Mouse (Mus musculus) heart, embryonic 16.5 days (tissue): ENCODE results near the gene Vrk2. TPM values are rescaled to one million over a fixed set of nuclear protein-coding genes. Genes with fewer than 3 reads are reported as not detected.

Experiments used
- ATAC-seq: fragments of 200-750 bp; cut with Nextera tagmentation; replicated peaks from 2 replicates; pipeline ENCODE4 v1.8.0; 2017; ENCODE audit warnings: moderate number of reproducible peaks; ENCODE audit not compliant: insufficient read depth, low FRiP score; ENCODE audit errors: extremely low read depth
- H3K27ac ChIP-seq: fragments of 300-500 bp; sonication (generic); 2 replicates; pipeline ENCODE4 v1.5.1; 2014; ENCODE audit warnings: mild to moderate bottlenecking, low read length, control low read depth, moderate library complexity
- H3K27me3 ChIP-seq: fragments of 300-500 bp; sonication (generic); 2 replicates; pipeline ENCODE4 v1.6.1; 2014; ENCODE audit warnings: low read length, mixed read lengths; ENCODE audit not compliant: control insufficient read depth, insufficient read depth
- H3K36me3 ChIP-seq: fragments of 300-500 bp; sonication (generic); 2 replicates; pipeline ENCODE4 v1.6.1; 2014; ENCODE audit not compliant: control insufficient read depth, insufficient read depth
- H3K4me1 ChIP-seq: fragments of 300-500 bp; sonication (generic); 2 replicates; pipeline ENCODE4 v1.6.1; 2014; ENCODE audit warnings: low read length, mixed read lengths; ENCODE audit not compliant: control insufficient read depth, insufficient read depth
- H3K4me2 ChIP-seq: fragments of 300-500 bp; sonication (generic); 2 replicates; pipeline ENCODE4 v1.6.1; 2014; ENCODE audit warnings: low read depth, mild to moderate bottlenecking, control low read depth, low read length
- H3K4me3 ChIP-seq: fragments of 300-500 bp; sonication (generic); 2 replicates; pipeline ENCODE4 v1.5.1; 2014; ENCODE audit warnings: mild to moderate bottlenecking, control low read depth, low read length
- H3K9ac ChIP-seq: fragments of 300-500 bp; sonication (generic); 2 replicates; pipeline ENCODE4 v1.6.1; 2014; ENCODE audit warnings: low read length, control low read depth
- H3K9me3 ChIP-seq: fragments of 300-500 bp; sonication (generic); replicated peaks from 2 replicates; pipeline ENCODE4 v1.6.1; 2016; ENCODE audit warnings: low read length; ENCODE audit not compliant: control insufficient read depth
- WGBS: fragments of 180-500 bp; shearing (Covaris S2); extraction: QIAGEN DNeasy Blood & Tissue Kit; methylation state at CpG from one replicate; pipeline ENCODE4 v1.1.7; 2014; 5-methylcytosine and 5-hydroxymethylcytosine counted together
- polyA plus RNA-seq: library from polyadenylated mRNA; unstranded; fragments of >200 nt; fragmentation: Nextera tagmentation; extraction: Ambion mirVana; gene quantifications from 2 replicates; pipeline ENCODE4 v1.2.1, GENCODE M21; 2015

Vrk2 gene
- polyA plus RNA-seq, 1 experiment from 2014 or later = 17.6 TPM

DNA sequence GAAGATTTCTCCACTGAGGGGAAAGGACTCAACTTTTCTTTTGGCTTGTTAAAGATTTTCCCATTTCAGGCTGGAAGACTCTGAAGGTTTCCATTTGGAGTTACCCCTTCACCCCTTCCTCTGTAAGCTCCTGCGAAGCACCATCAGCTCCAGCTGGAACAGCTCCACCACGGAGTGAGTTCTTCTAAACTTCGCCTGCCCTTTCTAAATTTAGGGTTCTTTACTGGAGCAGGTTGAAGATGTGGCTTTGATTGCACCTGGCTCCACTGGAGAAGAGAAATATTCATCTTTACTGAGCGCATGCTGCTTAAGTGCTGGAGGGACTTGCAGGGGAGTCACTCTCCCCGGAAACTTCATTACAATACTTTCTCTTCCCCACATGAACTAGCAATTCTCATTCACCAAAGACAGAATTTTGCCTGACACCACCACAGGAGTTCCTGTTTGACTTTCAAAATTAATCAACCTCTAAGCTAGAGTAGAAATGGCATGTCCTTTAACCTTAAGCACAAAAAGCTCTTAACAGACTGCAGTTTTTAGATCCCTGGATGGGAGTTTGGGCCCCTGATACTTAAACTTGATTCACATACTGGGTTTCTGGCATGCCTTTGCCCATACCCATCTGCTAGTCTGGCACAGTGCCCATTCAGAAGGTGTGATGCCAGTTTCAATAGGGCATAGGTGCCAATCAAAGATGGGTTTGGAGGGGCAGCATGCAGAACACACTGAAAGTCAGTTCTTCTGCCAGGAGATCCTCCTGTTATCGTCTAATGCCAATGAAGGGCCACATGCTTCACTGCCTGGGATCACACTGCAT lies 7.2 kb downstream of the Vrk2 start:
- Histone ChIP-seq H3K27ac (peak overlapping the region; percentile 36; the same call in 1 of the 2 replicates), H3K9ac (no peak overlapping the region), H3K9me3 (no peaks in the 10 kb centered on the region), H3K36me3 (0 out of 2 replicates have a peak, but pooled peaks cover 2% of the 10 kb centered on the region), H3K4me3 (no peak overlapping the region), H3K4me1 (peaks cover 8% of the 10 kb centered on the region; the same call in 1 of the 2 replicates), H3K27me3 (no peaks in the 10 kb centered on the region), H3K4me2 (peak overlapping the region; percentile 10; the same call in 1 of the 2 replicates)
- WGBS = 59% methylated on average over 6 of the region's 6 CpGs
- no peak for ATAC-seq

DNA sequence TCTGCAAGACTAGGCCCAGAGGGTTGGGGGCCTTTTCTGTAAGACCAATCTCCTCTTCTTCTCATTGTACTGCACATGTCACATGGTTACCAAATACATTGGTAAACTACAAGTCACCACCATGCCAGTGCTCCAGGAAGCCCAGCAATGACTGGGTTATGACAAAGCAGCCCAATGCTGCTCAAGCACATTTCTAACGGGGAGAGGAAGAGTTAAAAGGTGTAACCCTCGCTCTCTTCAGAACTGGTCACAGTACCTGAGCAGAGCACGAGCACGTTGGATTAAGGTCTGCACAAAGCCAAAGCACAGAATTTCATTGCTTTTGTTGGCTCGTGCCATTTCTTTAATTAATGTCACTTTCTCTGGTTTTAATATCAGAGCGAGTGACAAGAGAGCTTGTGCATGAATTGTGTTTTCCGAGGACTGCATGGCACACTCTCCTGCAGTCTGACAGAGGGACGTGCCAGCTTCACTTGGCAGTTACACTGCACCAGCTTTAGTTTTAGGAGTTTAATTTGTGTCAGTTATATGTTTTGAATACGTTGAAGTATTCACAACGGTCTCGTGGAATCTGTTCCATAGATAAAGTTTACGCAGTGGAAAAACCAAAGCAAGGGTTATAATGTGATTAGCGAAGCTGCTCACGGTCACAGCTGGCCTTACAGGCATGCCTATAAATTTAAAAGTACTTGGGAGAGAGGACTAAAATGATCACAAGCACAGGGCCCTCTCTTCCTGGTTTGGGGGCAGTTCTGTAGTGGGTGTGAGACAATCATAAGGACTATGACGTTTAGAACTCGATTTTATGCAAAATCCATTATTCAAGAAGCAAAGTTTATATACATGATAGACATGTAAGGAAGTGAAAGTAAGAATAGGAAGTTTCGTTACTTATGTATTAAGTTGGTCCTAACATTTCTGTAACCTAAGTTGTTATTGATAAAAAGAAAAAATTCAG lies 8.1 kb downstream of the Vrk2 start:
- Histone ChIP-seq H3K27ac (no peak overlapping the region), H3K36me3 (0 out of 2 replicates have a peak, but pooled peaks cover 2% of the 10 kb centered on the region), H3K4me3 (no peak overlapping the region), H3K9me3 (no peaks in the 10 kb centered on the region), H3K9ac (no peak overlapping the region), H3K4me1 (peaks cover 8% of the 10 kb centered on the region; the same call in 1 of the 2 replicates), H3K4me2 (no peak overlapping the region), H3K27me3 (no peaks in the 10 kb centered on the region)
- ATAC-seq = no peak
- 82% methylated on average over 17 of the region's 17 CpGs for WGBS

GRCm38 (mm10) chr11:26551551-26551950 lies 42.2 kb downstream of the Vrk2 start:
- Histone ChIP-seq H3K4me1 (no peaks in the 10 kb centered on the region), H3K9me3 (no peaks in the 10 kb centered on the region), H3K9ac (no peak overlapping the region), H3K36me3 (no peaks in the 10 kb centered on the region), H3K4me3 (no peak overlapping the region), H3K27me3 (no peaks in the 10 kb centered on the region), H3K4me2 (no peak overlapping the region), H3K27ac (no peak overlapping the region)
- ATAC-seq = no peak
- WGBS = 80% methylated on average over 3 of the region's 3 CpGs

GRCm38 (mm10) chr11:26537816-26538215 lies 56.0 kb downstream of the Vrk2 start:
- Histone ChIP-seq H3K4me3 (no peak overlapping the region), H3K9me3 (no peaks in the 10 kb centered on the region), H3K27ac (no peak overlapping the region), H3K9ac (no peak overlapping the region), H3K27me3 (no peaks in the 10 kb centered on the region), H3K36me3 (no peaks in the 10 kb centered on the region), H3K4me2 (no peak overlapping the region), H3K4me1 (no peaks in the 10 kb centered on the region)
- no peak for ATAC-seq
- WGBS = 83% methylated on average over 5 of the region's 5 CpGs

GRCm38 (mm10) chr11:26533828-26534119 lies 60.0 kb downstream of the Vrk2 start:
- no peak overlapping the region for H3K4me2 ChIP-seq
- H3K4me3 ChIP-seq = no peak overlapping the region
- ATAC-seq = no peak
- no peak overlapping the region for H3K9ac ChIP-seq
- H3K9me3 ChIP-seq = no peaks in the 10 kb centered on the region
- no peaks in the 10 kb centered on the region for H3K27me3 ChIP-seq
- H3K4me1 ChIP-seq = no peaks in the 10 kb centered on the region
- H3K36me3 ChIP-seq = no peaks in the 10 kb centered on the region
- no peak overlapping the region for H3K27ac ChIP-seq

GRCm38 (mm10) chr11:26532994-26533827 lies 60.6 kb downstream of the Vrk2 start:
- Histone ChIP-seq H3K27me3 (no peaks in the 10 kb centered on the region), H3K36me3 (no peaks in the 10 kb centered on the region), H3K4me1 (no peaks in the 10 kb centered on the region), H3K4me2 (no peak overlapping the region), H3K4me3 (no peak overlapping the region), H3K9ac (no peak overlapping the region), H3K9me3 (no peaks in the 10 kb centered on the region), H3K27ac (no peak overlapping the region)
- ATAC-seq = no peak
- 85% methylated on average over 5 of the region's 5 CpGs for WGBS

DNA sequence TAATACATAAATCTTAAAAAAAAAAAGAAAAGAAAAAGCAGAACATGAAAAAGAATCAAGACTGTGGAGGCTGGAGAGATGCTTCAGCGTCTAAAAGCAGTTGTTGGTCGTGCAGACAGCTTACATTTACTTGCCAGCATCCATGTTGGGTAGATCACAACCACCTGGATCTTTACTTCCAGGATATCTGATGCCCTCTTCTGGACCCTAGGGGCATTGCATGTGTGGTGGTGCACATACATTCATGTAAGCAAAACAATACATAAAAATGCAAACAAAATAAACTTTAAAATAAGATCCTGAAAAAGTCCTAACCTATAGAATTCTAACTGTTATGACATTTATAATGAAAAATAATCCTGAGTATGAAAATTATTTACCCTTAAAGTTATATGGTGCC lies 66.9 kb downstream of the Vrk2 start:
- peaks cover 7% of the 10 kb centered on the region for H3K36me3 ChIP-seq
- 0 out of 2 replicates have a peak, but pooled peaks cover 2% of the 10 kb centered on the region for H3K9me3 ChIP-seq
- WGBS = 95% methylated on average over 2 of the region's 2 CpGs
- H3K4me3 ChIP-seq = no peak overlapping the region
- ATAC-seq = no peak
- no peak overlapping the region for H3K27ac ChIP-seq
- no peak overlapping the region for H3K4me2 ChIP-seq
- H3K27me3 ChIP-seq = no peaks in the 10 kb centered on the region
- no peaks in the 10 kb centered on the region for H3K4me1 ChIP-seq
- no peak overlapping the region for H3K9ac ChIP-seq

DNA sequence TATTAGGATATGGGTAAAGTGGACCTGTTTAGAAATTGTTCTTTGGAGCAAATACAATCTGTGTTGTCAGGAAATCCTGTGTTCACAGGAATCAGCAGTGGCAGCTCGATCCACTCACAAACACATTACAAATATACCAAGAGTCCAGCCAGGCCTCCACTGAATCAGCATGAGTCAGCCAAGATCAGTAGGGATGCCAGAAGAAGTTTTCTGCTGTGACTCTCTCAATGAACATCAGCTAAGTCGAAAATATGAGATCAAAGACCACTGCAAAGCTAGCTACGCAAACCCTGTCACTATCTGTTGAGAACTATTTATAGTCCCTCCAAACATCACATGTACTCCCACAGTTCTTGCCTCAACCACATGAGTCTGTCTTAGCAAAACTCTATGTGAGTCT lies 74.8 kb downstream of the Vrk2 start:
- Histone ChIP-seq H3K36me3 (no peaks in the 10 kb centered on the region), H3K9me3 (0 out of 2 replicates have a peak, but pooled peaks cover 2% of the 10 kb centered on the region), H3K27ac (no peak overlapping the region), H3K27me3 (no peaks in the 10 kb centered on the region), H3K9ac (no peak overlapping the region), H3K4me1 (peaks cover 8% of the 10 kb centered on the region), H3K4me3 (no peak overlapping the region), H3K4me2 (no peak overlapping the region)
- 44% methylated on average over 3 of the region's 3 CpGs for WGBS
- ATAC-seq = no peak
